Mouse (Mus musculus) liver, postnatal 0 days (tissue): ENCODE results near the gene Tmem8. TPM values are rescaled to one million over a fixed set of nuclear protein-coding genes. Genes with fewer than 3 reads are reported as not detected.

Experiments
- ATAC-seq: fragments of 200-750 bp; cut with Nextera tagmentation; 2 replicates; pipeline ENCODE4 v1.8.0; 2017; ENCODE audit warnings: mild to moderate bottlenecking, moderate library complexity
- DNase-seq: peaks from one replicate; pipeline ENCODE4 v3.0.0-alpha.2; 2016
- H3K27ac ChIP-seq: fragments of 300-500 bp; sonication (generic); 2 replicates; pipeline ENCODE4 v1.5.1; 2014; ENCODE audit warnings: antibody characterized with exemption, moderate library complexity, mild to moderate bottlenecking, low read depth
- H3K27me3 ChIP-seq: fragments of 300-500 bp; sonication (generic); 2 replicates; pipeline ENCODE4 v1.6.1; 2014; ENCODE audit warnings: low read length, control low read depth, mixed read lengths; ENCODE audit not compliant: insufficient read depth
- H3K36me3 ChIP-seq: fragments of 300-500 bp; sonication (generic); replicated peaks from 2 replicates; pipeline ENCODE4 v1.6.1; 2014; ENCODE audit warnings: mild to moderate bottlenecking, control low read depth, low read length, moderate library complexity, mixed read lengths; ENCODE audit not compliant: insufficient read depth
- H3K4me1 ChIP-seq: fragments of 300-500 bp; sonication (generic); 2 replicates; pipeline ENCODE4 v1.6.1; 2014; ENCODE audit warnings: antibody characterized with exemption, mild to moderate bottlenecking, control low read depth; ENCODE audit not compliant: insufficient read depth
- H3K4me2 ChIP-seq: fragments of 300-500 bp; sonication (generic); 2 replicates; pipeline ENCODE4 v1.6.1; 2014; ENCODE audit warnings: low read depth, mild to moderate bottlenecking, low read length, moderate library complexity, mixed read lengths
- H3K4me3 ChIP-seq: fragments of 300-500 bp; sonication (generic); 2 replicates; pipeline ENCODE4 v1.5.1; 2014; ENCODE audit warnings: low read depth, low read length
- H3K9ac ChIP-seq: fragments of 300-500 bp; sonication (generic); replicated peaks from 2 replicates; pipeline ENCODE4 v1.6.1; 2014; ENCODE audit warnings: mild to moderate bottlenecking, moderate library complexity
- H3K9me3 ChIP-seq: fragments of 300-500 bp; sonication (generic); 2 replicates; pipeline ENCODE4 v1.6.1; 2016; ENCODE audit warnings: mild to moderate bottlenecking, control low read depth, low read length, mixed read lengths
- CTCF ChIP-seq: sonication (generic); IDR thresholded peaks from 2 replicates; pipeline ENCODE4 v1.5.1; 2016; ENCODE audit warnings: antibody characterized with exemption, low read depth
- EP300 ChIP-seq: IDR thresholded peaks from 2 replicates; pipeline ENCODE4 v1.6.1; 2016; ENCODE audit warnings: antibody characterized with exemption, low read depth, mild to moderate bottlenecking
- WGBS: fragments of 180-500 bp; shearing (Covaris S2); extraction: QIAGEN DNeasy Blood & Tissue Kit; methylation state at CpG from one replicate; pipeline ENCODE4 v1.1.7; 2014; ENCODE audit not compliant: insufficient replicate concordance; 5-methylcytosine and 5-hydroxymethylcytosine counted together
- polyA plus RNA-seq: library from polyadenylated mRNA; unstranded; fragments of >200 nt; fragmentation: Nextera tagmentation; extraction: Ambion mirVana; gene quantifications from 2 replicates; pipeline ENCODE4 v1.2.1, GENCODE M21; 2015

Gene Tmem8
- polyA plus RNA-seq, 1 experiment from 2014 or later = 2.5 TPM

DNA sequence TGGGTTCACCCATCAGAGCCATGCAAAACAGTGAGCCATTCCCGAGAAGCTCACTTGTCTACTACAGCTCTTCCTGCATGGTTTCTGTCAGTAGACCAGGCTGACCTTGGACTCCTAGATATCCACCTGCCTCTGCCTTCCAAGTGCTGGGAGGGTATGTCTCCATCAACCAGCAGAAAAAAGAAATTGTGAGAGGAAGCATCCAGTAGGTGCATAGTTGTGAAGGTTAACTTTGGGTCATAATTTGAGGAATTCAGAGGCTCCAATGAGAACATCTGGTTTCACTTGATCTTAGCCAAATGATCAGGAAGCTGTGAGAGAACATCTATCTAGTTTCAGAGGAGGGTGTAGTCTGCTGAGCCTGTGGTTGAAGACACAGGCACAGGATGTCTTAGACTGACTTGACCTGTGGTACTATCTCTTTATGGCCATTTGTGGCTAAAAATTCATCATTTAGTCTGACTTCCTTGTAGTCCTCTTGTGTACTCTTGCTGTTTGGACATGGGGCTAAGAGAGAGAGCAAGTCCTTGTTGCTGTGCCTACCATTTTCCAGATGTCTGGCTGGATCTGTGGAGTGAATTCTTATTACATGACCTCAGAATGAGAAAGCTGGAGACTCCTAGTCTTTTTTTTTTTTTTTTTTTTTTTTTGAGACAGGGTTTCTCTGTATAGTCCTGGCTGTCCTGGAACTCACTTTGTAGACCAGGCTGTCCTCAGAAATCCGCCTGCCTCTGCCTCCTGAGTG, 39.0 kb downstream of the Tmem8 start:
- no peak overlapping the region for H3K4me3 ChIP-seq
- no peak overlapping the region for H3K4me2 ChIP-seq
- H3K27me3 ChIP-seq = no peaks in the 10 kb centered on the region
- no peaks in the 10 kb centered on the region for H3K9me3 ChIP-seq
- WGBS = 82% methylated on average over 2 of the region's 2 CpGs
- no peak overlapping the region for H3K27ac ChIP-seq
- peaks cover 20% of the 10 kb centered on the region for H3K36me3 ChIP-seq
- no peak overlapping the region for H3K9ac ChIP-seq
- no peak for ATAC-seq
- TF ChIP-seq CTCF (no peak), EP300 (no peak)
- DNase-seq = no peak
- no peaks in the 10 kb centered on the region for H3K4me1 ChIP-seq

DNA sequence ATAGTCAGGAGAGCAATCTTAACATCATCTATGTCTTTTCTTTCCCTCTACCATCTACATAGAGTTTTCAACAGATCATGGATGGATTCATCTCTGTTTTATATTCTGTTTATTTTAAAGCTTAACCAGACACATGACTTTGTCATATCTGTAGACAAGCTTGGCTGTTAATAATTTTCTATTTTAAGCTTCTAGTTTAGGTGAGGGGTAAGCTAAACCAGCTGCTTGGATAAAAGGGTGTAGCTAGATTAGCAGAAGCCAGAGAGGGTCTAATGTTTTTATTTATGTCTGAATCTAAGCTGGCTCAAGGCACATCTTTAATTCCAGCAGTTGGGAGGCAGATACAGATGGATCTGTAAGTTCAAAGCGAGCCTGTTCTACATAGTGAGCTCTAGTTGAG, 49.6 kb downstream of the Tmem8 start:
- no peak overlapping the region for H3K4me2 ChIP-seq
- no peak overlapping the region for H3K9ac ChIP-seq
- 85% methylated on average over 1 of the region's 1 CpGs for WGBS
- no peaks in the 10 kb centered on the region for H3K36me3 ChIP-seq
- no peak overlapping the region for H3K27ac ChIP-seq
- H3K4me1 ChIP-seq = no peaks in the 10 kb centered on the region
- no peak for TF ChIP-seq CTCF
- no peak for TF ChIP-seq EP300
- H3K4me3 ChIP-seq = no peak overlapping the region
- no peak for DNase-seq
- no peaks in the 10 kb centered on the region for H3K27me3 ChIP-seq
- no peak for ATAC-seq
- H3K9me3 ChIP-seq = no peaks in the 10 kb centered on the region

DNA sequence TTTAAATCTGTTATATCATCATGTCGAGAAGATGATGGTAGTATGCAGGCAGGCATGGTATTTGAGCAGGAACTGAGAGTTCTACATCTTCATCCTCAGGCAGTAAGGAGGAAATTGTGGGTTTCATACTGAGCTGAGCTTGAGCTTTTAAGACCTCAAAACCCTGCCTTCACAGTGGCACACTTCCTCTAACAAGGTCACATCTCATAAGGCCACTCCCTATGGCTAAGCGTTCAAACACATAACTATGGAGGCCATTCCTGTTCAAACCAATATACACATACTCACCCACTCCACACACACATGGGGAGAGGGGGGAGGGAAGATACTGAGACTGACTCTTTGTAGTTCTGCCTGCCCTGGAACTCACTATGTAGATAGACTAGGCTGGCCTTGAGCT, 54.9 kb downstream of the Tmem8 start:
- no peaks in the 10 kb centered on the region for H3K27me3 ChIP-seq
- peak; percentile 36; the same call in 1 of the 2 replicates for ATAC-seq
- no peak overlapping the region for H3K4me2 ChIP-seq
- WGBS = 30% methylated on average over 2 of the region's 2 CpGs
- no peaks in the 10 kb centered on the region for H3K4me1 ChIP-seq
- no peaks in the 10 kb centered on the region for H3K9me3 ChIP-seq
- DNase-seq = no peak
- H3K27ac ChIP-seq = no peak overlapping the region
- H3K9ac ChIP-seq = no peak overlapping the region
- TF ChIP-seq EP300 = no peak
- no peaks in the 10 kb centered on the region for H3K36me3 ChIP-seq
- no peak overlapping the region for H3K4me3 ChIP-seq

Other genes with a start within 250 kb of the Tmem8 start
- gene Mcrip2, start 244.5 kb upstream of the Tmem8 start, polyA plus RNA-seq = 127 and 143 TPM in 2 replicates
- 64.8 and 72.5 TPM in 2 replicates for gene Mettl26, start 238.2 kb upstream of the Tmem8 start, polyA plus RNA-seq
- gene Wfikkn1, start 232.4 kb upstream of the Tmem8 start, polyA plus RNA-seq = 0.33 and 0.54 TPM in 2 replicates
- gene Rab40c, start 193.6 kb upstream of the Tmem8 start, polyA plus RNA-seq = 6.5 and 7.3 TPM in 2 replicates
- gene Pigq, start 168.4 kb upstream of the Tmem8 start, polyA plus RNA-seq = 56.0 and 58.7 TPM in 2 replicates
- 2.0 and 3.8 TPM in 2 replicates for gene Nhlrc4, start 168.3 kb upstream of the Tmem8 start, polyA plus RNA-seq
- gene A930017K11Rik, start 160.7 kb upstream of the Tmem8 start, polyA plus RNA-seq = not detected in 2 replicates
- gene Capn15, start 127.5 kb upstream of the Tmem8 start, polyA plus RNA-seq = 6.6 and 8.3 TPM in 2 replicates
- gene Rab11fip3, start 43.7 kb upstream of the Tmem8 start, polyA plus RNA-seq = 1.7 TPM in 2 replicates
- 142 and 151 TPM in 2 replicates for gene Decr2, start 23.0 kb upstream of the Tmem8 start, polyA plus RNA-seq
- gene Nme4, start 17.7 kb upstream of the Tmem8 start, polyA plus RNA-seq = 13.9 and 17.7 TPM in 2 replicates
- gene Mrpl28, start 10.2 kb downstream of the Tmem8 start, polyA plus RNA-seq = 81.9 and 85.9 TPM in 2 replicates
- gene Axin1, start 25.4 kb downstream of the Tmem8 start, polyA plus RNA-seq = 4.7 TPM in 2 replicates
- gene Pdia2, start 85.8 kb downstream of the Tmem8 start, polyA plus RNA-seq = 18.8 and 20.5 TPM in 2 replicates
- gene Rgs11, start 89.7 kb downstream of the Tmem8 start, polyA plus RNA-seq = 0.21 TPM in 1 of 2 replicates, not detected in the other
- 3.1 and 4.9 TPM in 2 replicates for gene Arhgdig, start 94.5 kb downstream of the Tmem8 start, polyA plus RNA-seq
- 23.4 and 25.2 TPM in 2 replicates for gene Fam234a, start 130.9 kb downstream of the Tmem8 start, polyA plus RNA-seq
- gene Luc7l, start 139.6 kb downstream of the Tmem8 start, polyA plus RNA-seq = 21.7 and 21.8 TPM in 2 replicates